ENCODE assay signal across 12 mouse cellular contexts in the genomic region with DNA sequence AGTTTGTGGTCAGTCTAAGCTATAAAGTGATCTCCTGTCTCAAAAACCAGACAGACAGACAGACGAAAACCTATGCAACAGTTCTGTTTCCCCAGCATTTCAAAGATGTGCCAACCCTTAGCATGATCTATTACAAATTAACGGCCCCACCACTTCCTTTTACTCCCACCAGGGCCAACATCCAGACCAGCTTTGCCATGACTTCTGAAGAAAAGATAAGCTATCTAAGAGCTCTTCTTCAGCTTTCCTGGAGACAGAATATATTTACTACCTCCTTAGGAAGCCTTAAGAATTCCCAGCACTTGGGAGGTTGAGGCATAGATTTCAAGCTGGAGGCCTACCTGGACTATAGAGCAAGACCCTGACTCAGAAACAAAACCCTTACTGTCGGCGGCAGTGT. TPM values are rescaled to one million over a fixed set of nuclear protein-coding genes. Genes with fewer than 3 reads are reported as not detected.
DNase-seq lines count a peak whose midpoint lies in the region; ATAC-seq and TF ChIP-seq lines count a peak whose summit lies in the region.
"Had no signal": no experiment of that assay in that cellular context is flagged by ENCODE, and none has a peak within 500 bp of the region (broad histone marks: within the 10 kb centered on the region; RNA-seq: fewer than 3 reads in every experiment).

No protein-coding gene starts in this region.

- 72% methylated on average over 4 of the region's 4 CpGs for WGBS in forebrain, embryonic 11.5 days
- WGBS in forebrain, embryonic 15.5 days = 79% methylated on average over 4 of the region's 4 CpGs
- WGBS in midbrain, embryonic 10.5 days = 74% methylated on average over 4 of the region's 4 CpGs
- WGBS in midbrain, embryonic 16.5 days = 74% methylated on average over 4 of the region's 4 CpGs
- 81% methylated on average over 4 of the region's 4 CpGs for WGBS in hindbrain, embryonic 16.5 days
- 44% methylated on average over 4 of the region's 4 CpGs for WGBS in liver, postnatal 0 days (ENCODE audit: insufficient replicate concordance)

- no peak overlapping the region for H3K9ac ChIP-seq in forebrain, embryonic 11.5 days (ENCODE audit: low read length)
- no peak overlapping the region for H3K9ac ChIP-seq in forebrain, embryonic 15.5 days (replicated peaks)
- H3K9ac ChIP-seq in midbrain, embryonic 16.5 days (ENCODE audit: low read depth, low read length) = no peak overlapping the region
- 0 out of 2 replicates have a peak overlapping the region, but pooled peaks have one; percentile 15 for H3K9ac ChIP-seq in hindbrain, embryonic 16.5 days (ENCODE audit: low read depth, low read length)
- peak overlapping the region; percentile 97 for H3K9ac ChIP-seq in liver, postnatal 0 days (replicated peaks)
- H3K9ac ChIP-seq: lung, embryonic 15.5 days had no signal

- peaks cover 4% of the 10 kb centered on the region; the same call in 1 of the 2 replicates for H3K4me1 ChIP-seq in forebrain, embryonic 11.5 days (replicated peaks; ENCODE audit: control insufficient read depth, insufficient read depth, low read length)
- H3K4me1 ChIP-seq in forebrain, embryonic 15.5 days = peaks cover 27% of the 10 kb centered on the region
- peaks cover 22% of the 10 kb centered on the region for H3K4me1 ChIP-seq in midbrain, embryonic 10.5 days
- H3K4me1 ChIP-seq in midbrain, embryonic 16.5 days (ENCODE audit: control insufficient read depth, insufficient read depth, low read length) = peaks cover 22% of the 10 kb centered on the region
- H3K4me1 ChIP-seq in hindbrain, embryonic 16.5 days (ENCODE audit: control insufficient read depth, insufficient read depth, low read depth, low read length) = peaks cover 13% of the 10 kb centered on the region
- peaks cover 48% of the 10 kb centered on the region for H3K4me1 ChIP-seq in liver, postnatal 0 days (ENCODE audit: insufficient read depth)

- DNase-seq in forebrain, embryonic 11.5 days (ENCODE audit: low spot score) = no peak
- DNase-seq in midbrain, embryonic 10.5 days (ENCODE audit: low spot score) = no peak
- DNase-seq in liver, postnatal 0 days = no peak
- no peak for DNase-seq in cerebellum, adult 9-11 months
- DNase-seq: heart, postnatal 4 days; layer of hippocampus, adult 9-11 months; thymus, adult 18-20 months had no signal

- no peaks in the 10 kb centered on the region for H3K27me3 ChIP-seq in forebrain, embryonic 11.5 days (ENCODE audit: control insufficient read depth, insufficient read depth, low read length)
- H3K27me3 ChIP-seq in forebrain, embryonic 15.5 days = no peaks in the 10 kb centered on the region
- peaks cover 18% of the 10 kb centered on the region; the same call in 1 of the 2 replicates for H3K27me3 ChIP-seq in midbrain, embryonic 10.5 days (ENCODE audit: low read depth, poor library complexity, severe bottlenecking)
- no peaks in the 10 kb centered on the region for H3K27me3 ChIP-seq in midbrain, embryonic 16.5 days (ENCODE audit: control insufficient read depth, insufficient read depth, low read depth, low read length)
- no peaks in the 10 kb centered on the region for H3K27me3 ChIP-seq in hindbrain, embryonic 16.5 days (replicated peaks; ENCODE audit: control insufficient read depth, insufficient read depth, low read length)
- H3K27me3 ChIP-seq in liver, postnatal 0 days (ENCODE audit: insufficient read depth, low read length) = no peaks in the 10 kb centered on the region
- H3K27me3 ChIP-seq: lung, embryonic 15.5 days had no signal

- no peaks in the 10 kb centered on the region for H3K36me3 ChIP-seq in forebrain, embryonic 11.5 days (ENCODE audit: control insufficient read depth, insufficient read depth, low read length)
- no peaks in the 10 kb centered on the region for H3K36me3 ChIP-seq in forebrain, embryonic 15.5 days
- no peaks in the 10 kb centered on the region for H3K36me3 ChIP-seq in midbrain, embryonic 10.5 days
- no peaks in the 10 kb centered on the region for H3K36me3 ChIP-seq in midbrain, embryonic 16.5 days (ENCODE audit: control insufficient read depth, insufficient read depth, low read length)
- H3K36me3 ChIP-seq in hindbrain, embryonic 16.5 days (ENCODE audit: control insufficient read depth, insufficient read depth, low read length) = no peaks in the 10 kb centered on the region
- H3K36me3 ChIP-seq in liver, postnatal 0 days (replicated peaks; ENCODE audit: insufficient read depth, low read length) = peaks cover 30% of the 10 kb centered on the region
- H3K36me3 ChIP-seq: lung, embryonic 15.5 days had no signal

- no peak overlapping the region for H3K4me2 ChIP-seq in forebrain, embryonic 11.5 days (ENCODE audit: low read depth, low read length, severe bottlenecking)
- no peak overlapping the region for H3K4me2 ChIP-seq in forebrain, embryonic 15.5 days (replicated peaks)
- H3K4me2 ChIP-seq in midbrain, embryonic 16.5 days (ENCODE audit: low read length) = no peak overlapping the region
- no peak overlapping the region for H3K4me2 ChIP-seq in hindbrain, embryonic 16.5 days (ENCODE audit: low read length)
- H3K4me2 ChIP-seq in liver, postnatal 0 days (ENCODE audit: low read depth, low read length) = peak overlapping the region; percentile 75
- H3K4me2 ChIP-seq: lung, embryonic 15.5 days had no signal

- H3K4me3 ChIP-seq in forebrain, embryonic 11.5 days (ENCODE audit: low read depth, low read length) = peak overlapping the region; percentile 5; the same call in 1 of the 2 replicates
- no peak overlapping the region for H3K4me3 ChIP-seq in forebrain, embryonic 15.5 days
- peak overlapping the region; percentile 16 for H3K4me3 ChIP-seq in midbrain, embryonic 10.5 days
- no peak overlapping the region for H3K4me3 ChIP-seq in midbrain, embryonic 16.5 days (ENCODE audit: low read depth, low read length)
- H3K4me3 ChIP-seq in hindbrain, embryonic 16.5 days (ENCODE audit: low read length) = no peak overlapping the region
- peak overlapping the region; percentile 97 for H3K4me3 ChIP-seq in liver, postnatal 0 days (ENCODE audit: low read depth, low read length)
- H3K4me3 ChIP-seq: lung, embryonic 15.5 days had no signal

- no peak for TF ChIP-seq CTCF in liver, postnatal 0 days (IDR thresholded peaks at IDR 0.05; ENCODE audit: low read depth)

- TF ChIP-seq EP300 in liver, postnatal 0 days (IDR thresholded peaks at IDR 0.05; ENCODE audit: low read depth) = no peak

- H3K27ac ChIP-seq in forebrain, embryonic 11.5 days (ENCODE audit: low read depth, low read length) = no peak overlapping the region
- H3K27ac ChIP-seq in forebrain, embryonic 15.5 days (replicated peaks) = no peak overlapping the region
- no peak overlapping the region for H3K27ac ChIP-seq in midbrain, embryonic 10.5 days (replicated peaks)
- no peak overlapping the region for H3K27ac ChIP-seq in midbrain, embryonic 16.5 days (ENCODE audit: low read length)
- no peak overlapping the region for H3K27ac ChIP-seq in hindbrain, embryonic 16.5 days (ENCODE audit: low read depth, low read length)
- peak overlapping the region; percentile 81 for H3K27ac ChIP-seq in liver, postnatal 0 days (ENCODE audit: low read depth)
- H3K27ac ChIP-seq: lung, embryonic 15.5 days had no signal

- no peaks in the 10 kb centered on the region for H3K9me3 ChIP-seq in forebrain, embryonic 11.5 days (ENCODE audit: control insufficient read depth, low read length)
- H3K9me3 ChIP-seq in forebrain, embryonic 15.5 days = no peaks in the 10 kb centered on the region
- H3K9me3 ChIP-seq in midbrain, embryonic 10.5 days (replicated peaks) = no peaks in the 10 kb centered on the region
- H3K9me3 ChIP-seq in midbrain, embryonic 16.5 days (replicated peaks; ENCODE audit: control insufficient read depth, low read length, poor library complexity, severe bottlenecking) = no peaks in the 10 kb centered on the region
- H3K9me3 ChIP-seq in hindbrain, embryonic 16.5 days (ENCODE audit: control insufficient read depth, low read length) = no peaks in the 10 kb centered on the region
- no peaks in the 10 kb centered on the region for H3K9me3 ChIP-seq in liver, postnatal 0 days (ENCODE audit: low read length)
- H3K9me3 ChIP-seq: lung, embryonic 15.5 days had no signal

- no peak for ATAC-seq in forebrain, embryonic 11.5 days (replicated peaks; ENCODE audit: low FRiP score)
- ATAC-seq in forebrain, embryonic 15.5 days (replicated peaks) = no peak
- no peak for ATAC-seq in midbrain, embryonic 16.5 days
- no peak for ATAC-seq in hindbrain, embryonic 16.5 days
- ATAC-seq in liver, postnatal 0 days = no peak
- no peak for ATAC-seq in CD4-positive, CD25-positive, alpha-beta regulatory T cell, adult 4 months

RNA-seq across cellular contexts. Expression of a gene that starts 2.7 kb away (rescaled TPM):
- 24.2 and 24.3 TPM in 2 replicates for polyA plus RNA-seq in forebrain, embryonic 11.5 days (2014; fragmentation: Nextera tagmentation; extraction: Ambion mirVana)
- polyA plus RNA-seq in forebrain, embryonic 15.5 days (2015; fragmentation: Nextera tagmentation; extraction: Ambion mirVana) = 10.6 and 10.7 TPM in 2 replicates
- 18.5 and 19.3 TPM in 2 replicates for polyA plus RNA-seq in midbrain, embryonic 10.5 days (2016; fragmentation: Nextera tagmentation; extraction: Ambion mirVana)
- 14.3 and 14.8 TPM in 2 replicates for polyA plus RNA-seq in midbrain, embryonic 16.5 days (2015; fragmentation: Nextera tagmentation; extraction: Ambion mirVana)
- 14.6 TPM in 2 replicates for polyA plus RNA-seq in hindbrain, embryonic 16.5 days (2015; fragmentation: Nextera tagmentation; extraction: Ambion mirVana)
- 46.2 and 53.3 TPM in 2 replicates for polyA plus RNA-seq in liver, postnatal 0 days (2015; fragmentation: Nextera tagmentation; extraction: Ambion mirVana)
- polyA plus RNA-seq in CD4-positive, CD25-positive, alpha-beta regulatory T cell, adult 4 months (2017; shearing (Covaris generic)) = 1 to 10 TPM in 1 of 2 experiments, under 1 TPM in 1; 0.73 to 1.5 TPM

RNA-seq across cellular contexts. Expression of a gene that starts 31.2 kb away (rescaled TPM):
- polyA plus RNA-seq in forebrain, embryonic 11.5 days (2014; fragmentation: Nextera tagmentation; extraction: Ambion mirVana) = 60.6 and 66.8 TPM in 2 replicates
- 31.9 and 33.4 TPM in 2 replicates for polyA plus RNA-seq in forebrain, embryonic 15.5 days (2015; fragmentation: Nextera tagmentation; extraction: Ambion mirVana)
- 54.5 and 56.1 TPM in 2 replicates for polyA plus RNA-seq in midbrain, embryonic 10.5 days (2016; fragmentation: Nextera tagmentation; extraction: Ambion mirVana)
- 21.8 and 21.9 TPM in 2 replicates for polyA plus RNA-seq in midbrain, embryonic 16.5 days (2015; fragmentation: Nextera tagmentation; extraction: Ambion mirVana)
- polyA plus RNA-seq in hindbrain, embryonic 16.5 days (2015; fragmentation: Nextera tagmentation; extraction: Ambion mirVana) = 18.3 and 22.0 TPM in 2 replicates
- 7.2 and 9.1 TPM in 2 replicates for polyA plus RNA-seq in liver, postnatal 0 days (2015; fragmentation: Nextera tagmentation; extraction: Ambion mirVana)
- 10 to 100 TPM in 1 of 2 experiments, 1 to 10 TPM in 1; 9.0 to 10.2 TPM for polyA plus RNA-seq in CD4-positive, CD25-positive, alpha-beta regulatory T cell, adult 4 months (2017; shearing (Covaris generic))

RNA-seq across cellular contexts. Expression of a gene that starts 41.0 kb away (rescaled TPM):
- 45.9 and 47.6 TPM in 2 replicates for polyA plus RNA-seq in forebrain, embryonic 11.5 days (2014; fragmentation: Nextera tagmentation; extraction: Ambion mirVana)
- polyA plus RNA-seq in forebrain, embryonic 15.5 days (2015; fragmentation: Nextera tagmentation; extraction: Ambion mirVana) = 30.5 and 31.4 TPM in 2 replicates
- polyA plus RNA-seq in midbrain, embryonic 10.5 days (2016; fragmentation: Nextera tagmentation; extraction: Ambion mirVana) = 39.5 and 41.6 TPM in 2 replicates
- polyA plus RNA-seq in midbrain, embryonic 16.5 days (2015; fragmentation: Nextera tagmentation; extraction: Ambion mirVana) = 19.4 and 20.5 TPM in 2 replicates
- polyA plus RNA-seq in hindbrain, embryonic 16.5 days (2015; fragmentation: Nextera tagmentation; extraction: Ambion mirVana) = 18.6 and 20.7 TPM in 2 replicates
- 15.0 and 15.1 TPM in 2 replicates for polyA plus RNA-seq in liver, postnatal 0 days (2015; fragmentation: Nextera tagmentation; extraction: Ambion mirVana)
- 10 to 100 TPM; 12.3 to 13.2 TPM for polyA plus RNA-seq in CD4-positive, CD25-positive, alpha-beta regulatory T cell, adult 4 months (2017; shearing (Covaris generic))

RNA-seq across cellular contexts. Expression of a gene that starts 41.1 kb away (rescaled TPM):
- polyA plus RNA-seq in forebrain, embryonic 11.5 days (2014; fragmentation: Nextera tagmentation; extraction: Ambion mirVana) = 9.6 and 10.7 TPM in 2 replicates
- polyA plus RNA-seq in forebrain, embryonic 15.5 days (2015; fragmentation: Nextera tagmentation; extraction: Ambion mirVana) = 3.7 and 3.8 TPM in 2 replicates
- 6.7 and 7.1 TPM in 2 replicates for polyA plus RNA-seq in midbrain, embryonic 10.5 days (2016; fragmentation: Nextera tagmentation; extraction: Ambion mirVana)
- 3.8 TPM in 2 replicates for polyA plus RNA-seq in midbrain, embryonic 16.5 days (2015; fragmentation: Nextera tagmentation; extraction: Ambion mirVana)
- 2.6 and 4.7 TPM in 2 replicates for polyA plus RNA-seq in hindbrain, embryonic 16.5 days (2015; fragmentation: Nextera tagmentation; extraction: Ambion mirVana)
- 1.2 TPM in 2 replicates for polyA plus RNA-seq in liver, postnatal 0 days (2015; fragmentation: Nextera tagmentation; extraction: Ambion mirVana)
- polyA plus RNA-seq in CD4-positive, CD25-positive, alpha-beta regulatory T cell, adult 4 months (2017; shearing (Covaris generic)) = 1 to 10 TPM; 2.5 to 7.8 TPM

Comparison
In these comparisons a context has a peak if more than half of its experiments do, and no peak if none do; other contexts are left out.
1. H3K4me3 ChIP-seq: peak in forebrain, embryonic 11.5 days (single experiment), midbrain, embryonic 10.5 days (single experiment) and liver, postnatal 0 days (single experiment); none in forebrain, embryonic 15.5 days (single experiment), midbrain, embryonic 16.5 days (single experiment) and hindbrain, embryonic 16.5 days (single experiment).
2. H3K9ac ChIP-seq: peak in hindbrain, embryonic 16.5 days (single experiment) and liver, postnatal 0 days (single experiment); none in forebrain, embryonic 11.5 days (single experiment), forebrain, embryonic 15.5 days (single experiment) and midbrain, embryonic 16.5 days (single experiment).